Mouse (Mus musculus): Measurements from ENCODE around the gene Dmtf1.

Gene Dmtf1

GRCm38 (mm10) chr5:9107296-9108089 lies 54.1 kb downstream of the Dmtf1 start:
- DNase-seq, result peak; percentile 65

- DNase-seq, result no peak
Observed at GRCm38 (mm10) chr5:9106806-9107205, 54.8 kb downstream of the Dmtf1 start.

GRCm38 (mm10) chr5:9103958-9104357 lies 57.6 kb downstream of the Dmtf1 start:
- DNase-seq, result no peak

- DNase-seq, result peak; percentile 40
Observed at GRCm38 (mm10) chr5:9102696-9103095, 58.9 kb downstream of the Dmtf1 start.

GRCm38 (mm10) chr5:9100849-9101801 lies 60.5 kb downstream of the Dmtf1 start:
- peak; percentile 92 for DNase-seq

GRCm38 (mm10) chr5:9100207-9100848 lies 61.2 kb downstream of the Dmtf1 start, which contains the start of gene Tmem243:
Gene Tmem243, plus strand, starts transcription at chr5:9100668.
- DNase-seq, result peak; percentile 97

- no peak for DNase-seq
Observed at GRCm38 (mm10) chr5:9093490-9093889, 68.1 kb downstream of the Dmtf1 start.

- DNase-seq, result no peak
Observed at GRCm38 (mm10) chr5:9092716-9093115, 68.9 kb downstream of the Dmtf1 start.

- no peak for DNase-seq
Observed at GRCm38 (mm10) chr5:9090493-9091106, 71.0 kb downstream of the Dmtf1 start.

GRCm38 (mm10) chr5:9086924-9087719 lies 74.5 kb downstream of the Dmtf1 start:
- DNase-seq, result peak; percentile 21

- DNase-seq, result no peak
Observed at GRCm38 (mm10) chr5:9079773-9080501, 81.6 kb downstream of the Dmtf1 start.

- DNase-seq, result peak; percentile 77
Observed at GRCm38 (mm10) chr5:9073177-9073854, 88.3 kb downstream of the Dmtf1 start.

GRCm38 (mm10) chr5:9071360-9071759 lies 90.2 kb downstream of the Dmtf1 start:
- no peak for DNase-seq

- no peak for DNase-seq
Observed at GRCm38 (mm10) chr5:9069599-9070209, 91.9 kb downstream of the Dmtf1 start.

- DNase-seq, result peak; percentile 76
Observed at GRCm38 (mm10) chr5:9068886-9069285, 92.7 kb downstream of the Dmtf1 start.
